Mouse (Mus musculus): ENCODE data around the gene Plekha7.
A peak's percentile ranks its signal among the peaks of the same experiment; 100 is the strongest.

Gene Plekha7

GRCm38 (mm10) chr7:116307871-116308631, at the start of gene Plekha7:
Plekha7 (minus strand) TSS chr7:116308376.
- DNase-seq = peak; percentile 10 to 21

- DNase-seq = peak; percentile 42 to 60
These were observed 28.1 kb upstream of the Plekha7 start for GRCm38 (mm10) chr7:116336226-116336625.

GRCm38 (mm10) chr7:116335133-116335532, 27.0 kb upstream of the Plekha7 start:
- no peak for DNase-seq

- no peak for DNase-seq
These were observed 26.5 kb upstream of the Plekha7 start for GRCm38 (mm10) chr7:116334669-116335038.

- DNase-seq = peak; percentile 97 to 98
These were observed 25.8 kb upstream of the Plekha7 start, which contains the start of gene Rps13 for GRCm38 (mm10) chr7:116333713-116334668. Rps13 (minus strand) TSS chr7:116334195.

- DNase-seq = no peak
These were observed 23.1 kb upstream of the Plekha7 start for GRCm38 (mm10) chr7:116331246-116331645.

GRCm38 (mm10) chr7:116329858-116330257, 21.7 kb upstream of the Plekha7 start:
- no peak for DNase-seq

- DNase-seq = no peak
These were observed 20.6 kb upstream of the Plekha7 start for GRCm38 (mm10) chr7:116328777-116329176.

- DNase-seq = no peak
These were observed 19.7 kb upstream of the Plekha7 start for GRCm38 (mm10) chr7:116327901-116328300.

GRCm38 (mm10) chr7:116323331-116323964, 15.3 kb upstream of the Plekha7 start:
- DNase-seq = peak; percentile 52 to 66

- DNase-seq = no peak
These were observed 1.3 kb upstream of the Plekha7 start for GRCm38 (mm10) chr7:116309456-116309855.

GRCm38 (mm10) chr7:116308632-116308991, 436 bp upstream of the Plekha7 start:
- no peak for DNase-seq

GRCm38 (mm10) chr7:116307099-116307870, 891 bp downstream of the Plekha7 start:
- peak; percentile 53 to 56 for DNase-seq

- DNase-seq = no peak
These were observed 1.6 kb downstream of the Plekha7 start for GRCm38 (mm10) chr7:116306601-116307000.

- DNase-seq = no peak
These were observed 6.4 kb downstream of the Plekha7 start for GRCm38 (mm10) chr7:116301661-116302311.

- no peak for DNase-seq
These were observed 7.0 kb downstream of the Plekha7 start for GRCm38 (mm10) chr7:116301144-116301543.

GRCm38 (mm10) chr7:116298851-116299250, 9.3 kb downstream of the Plekha7 start:
- no peak for DNase-seq

- DNase-seq = peak; percentile 13 to 16
These were observed 9.8 kb downstream of the Plekha7 start for GRCm38 (mm10) chr7:116298389-116298788.

- no peak for DNase-seq
These were observed 13.2 kb downstream of the Plekha7 start for GRCm38 (mm10) chr7:116294961-116295360.

GRCm38 (mm10) chr7:116292377-116292776, 15.8 kb downstream of the Plekha7 start:
- no peak for DNase-seq

GRCm38 (mm10) chr7:116290559-116290958, 17.6 kb downstream of the Plekha7 start:
- no peak for DNase-seq

GRCm38 (mm10) chr7:116288996-116289395, 19.2 kb downstream of the Plekha7 start:
- no peak for DNase-seq
